Mouse (Mus musculus) left cerebral cortex, postnatal 14 days (tissue): ENCODE measurements around the gene Jmjd4. TPM values are rescaled to one million over a fixed set of nuclear protein-coding genes. Genes with fewer than 3 reads are reported as not detected.
A peak's percentile ranks its signal among the peaks of the same experiment; 100 is the strongest.

Experiments used
- DNase-seq, 2 experiments: peaks; one replicate each; pipeline ENCODE4 v3.0.0; 2021 to 2022; ENCODE audit warnings: low spot score in 2 of 2, mixed read lengths in 1 of 2
- intact Hi-C: fragments of 180-260 bp; cut with DNase I; formaldehyde crosslinking; loops from one replicate; pipeline ENCODE4 v1.15.1; 2025
- long read RNA-seq, 2 experiments: library from polyadenylated mRNA; stranded (forward); transcript quantifications; one replicate each; pipeline ENCODE4 v2.0.0; 2021
- total RNA-seq, 2 experiments: library from RNA; stranded (reverse); gene quantifications; 2 replicates each; pipeline ENCODE4 v1.2.3; 2021

Jmjd4 gene
- total RNA-seq, result 10 to 100 TPM; 30.7 to 32.7 TPM
- long read RNA-seq, experiment 1, full-length matches to known transcripts, result 2 of 7 reads
- long read RNA-seq, experiment 1, partial matches to known transcripts, result 3 of 7 reads
- long read RNA-seq, experiment 1, other reads (novel, unspliced or antisense), result 2 of 7 reads
- long read RNA-seq, experiment 2, full-length matches to known transcripts, result 5 of 12 reads
- long read RNA-seq, experiment 2, partial matches to known transcripts, result 0 of 12 reads
- long read RNA-seq, experiment 2, other reads (novel, unspliced or antisense), result 7 of 12 reads

GRCm38 (mm10) chr11:59449741-59450229 lies at the start of gene Jmjd4:
TSS of gene Jmjd4 (plus strand) at chr11:59450045.
- DNase-seq, result peak; percentile 94 to 95
- intact Hi-C loops, result no loop called here

GRCm38 (mm10) chr11:59400876-59401275 lies 49.0 kb upstream of the Jmjd4 start:
- DNase-seq, result no peak
- intact Hi-C loops, result no loop called here

- no peak for DNase-seq
- intact Hi-C loops, result no loop called here
Measured at GRCm38 (mm10) chr11:59405761-59406160, 44.1 kb upstream of the Jmjd4 start.

DNA sequence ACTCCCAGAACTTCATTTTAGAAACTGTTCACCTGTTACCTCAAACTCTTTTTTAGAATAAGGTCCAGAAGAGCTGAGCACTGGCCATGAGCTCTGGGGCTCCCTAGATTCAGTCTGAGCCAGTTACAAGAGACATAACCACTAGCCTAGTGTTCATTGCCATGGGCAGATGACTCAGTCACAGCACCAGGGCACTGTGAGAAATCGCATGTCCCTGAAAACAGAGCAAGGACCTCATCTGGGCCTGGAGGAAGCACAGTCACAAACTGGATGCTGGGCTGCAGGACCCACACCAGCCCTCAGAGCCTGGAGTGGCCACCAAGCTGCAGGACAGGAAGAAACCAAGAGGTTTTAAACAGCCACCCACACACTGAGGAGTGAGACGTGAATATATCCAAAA lies 39.0 kb upstream of the Jmjd4 start:
- intact Hi-C loops, result no loop called here
- no peak for DNase-seq

- intact Hi-C loops, result no loop called here
Measured at GRCm38 (mm10) chr11:59412058-59412457, 37.8 kb upstream of the Jmjd4 start.

DNA sequence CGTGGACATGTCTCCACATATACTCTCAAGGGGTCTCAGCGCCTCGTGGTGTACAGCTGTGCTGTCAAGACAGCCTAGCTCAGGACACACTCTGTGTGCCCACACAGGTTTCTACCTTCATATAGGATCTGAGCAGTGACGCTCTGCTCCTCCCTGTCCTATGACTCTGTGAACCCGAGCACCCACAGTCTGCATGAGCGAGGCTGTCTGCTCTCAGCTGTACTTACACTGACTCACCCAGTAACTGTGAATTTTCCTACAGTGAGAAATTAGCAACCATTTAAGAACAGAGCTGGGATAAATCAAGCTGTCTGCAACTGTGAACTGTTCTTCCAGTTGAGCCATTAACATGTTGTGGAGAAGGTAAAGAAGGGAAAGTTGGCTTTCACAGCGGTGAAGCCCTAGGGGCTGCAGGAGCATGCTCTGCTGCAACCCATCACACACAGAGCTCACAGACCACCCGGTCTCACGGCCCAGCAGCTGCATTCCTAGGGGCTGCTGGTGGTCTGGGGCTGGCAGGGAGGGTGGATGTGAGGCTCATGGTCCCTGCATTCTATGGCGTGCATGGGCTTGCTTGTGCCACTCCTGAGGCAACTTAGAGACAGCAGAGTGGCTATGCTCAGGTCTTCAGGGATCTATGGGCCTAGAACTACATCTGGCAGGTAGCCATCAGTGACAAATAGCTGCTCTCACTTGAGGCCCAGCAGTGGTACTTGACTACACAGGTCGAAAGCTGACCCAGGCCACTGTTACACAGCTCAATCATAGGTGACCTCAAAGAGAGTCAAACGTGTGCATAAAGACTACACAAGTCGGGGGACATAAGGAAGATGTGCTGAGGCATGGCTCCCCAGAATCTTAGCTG lies 36.6 kb upstream of the Jmjd4 start:
- DNase-seq, result peak in 1 of 2 experiments; percentile 39
- intact Hi-C loops, result no loop called here

More at GRCm38 (mm10) chr11:59412058-59412457, 37.8 kb upstream of the Jmjd4 start:
- DNase-seq, result no peak

DNA sequence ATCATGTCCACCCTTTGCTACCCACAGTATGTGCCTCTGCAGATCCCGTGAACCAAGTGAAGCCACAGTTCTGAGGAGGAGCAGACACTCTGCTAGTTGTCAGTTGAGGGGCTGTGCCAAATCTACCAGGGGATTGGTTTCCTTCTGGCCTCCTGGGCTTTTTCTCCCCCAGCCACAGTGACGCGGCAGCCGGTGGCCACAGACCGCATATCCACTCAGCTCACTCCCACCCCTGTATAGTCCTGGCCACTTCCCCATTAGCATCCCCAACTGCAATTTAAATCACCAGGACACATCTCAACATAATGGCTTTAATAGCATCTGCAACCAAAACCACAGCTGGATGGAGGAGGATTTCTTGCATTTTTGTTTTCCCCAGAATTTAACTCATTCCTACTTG lies 31.1 kb upstream of the Jmjd4 start:
- intact Hi-C loops, result no loop called here
- DNase-seq, result no peak

DNA sequence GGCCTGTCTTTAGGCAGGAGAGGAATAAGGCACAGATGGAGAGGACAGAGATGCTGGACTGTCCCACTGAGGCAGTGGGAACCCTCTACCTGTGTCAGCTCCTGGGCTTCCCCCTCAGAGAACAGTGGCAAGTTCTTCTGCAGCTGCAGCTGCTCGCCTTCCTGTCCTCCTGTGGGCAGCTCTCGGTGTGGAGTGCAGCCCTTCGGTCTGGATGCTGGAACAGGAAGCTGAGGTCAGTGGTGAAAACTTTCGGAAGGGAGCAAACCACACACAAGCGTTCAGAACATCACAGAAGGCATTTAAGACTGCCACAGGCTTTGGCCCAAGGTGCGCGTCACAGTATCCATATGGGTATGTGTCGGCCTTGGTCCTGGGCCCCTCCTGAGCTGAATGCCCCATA lies 28.4 kb upstream of the Jmjd4 start:
- no peak for DNase-seq
- intact Hi-C loops, result no loop called here

DNA sequence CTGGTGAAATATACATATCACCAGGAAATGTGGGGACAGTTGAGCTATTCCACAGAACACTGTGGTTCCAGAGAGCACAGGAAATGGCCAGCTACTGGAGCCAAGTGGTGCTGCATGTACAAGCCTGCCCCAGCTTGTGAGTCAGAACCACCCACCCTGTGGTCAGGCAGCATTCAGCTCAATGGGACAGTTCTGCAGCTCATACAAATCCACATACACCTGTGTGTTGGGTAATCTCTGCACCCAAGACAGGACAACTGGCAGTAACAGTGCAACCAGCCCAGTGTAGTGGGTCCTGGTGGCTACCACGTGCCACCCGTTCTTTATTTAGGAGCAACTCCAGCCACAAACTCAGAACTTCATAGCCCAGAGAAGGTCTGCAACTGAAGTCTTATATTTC lies 27.9 kb upstream of the Jmjd4 start:
- no peak for DNase-seq
- intact Hi-C loops, result no loop called here

DNA sequence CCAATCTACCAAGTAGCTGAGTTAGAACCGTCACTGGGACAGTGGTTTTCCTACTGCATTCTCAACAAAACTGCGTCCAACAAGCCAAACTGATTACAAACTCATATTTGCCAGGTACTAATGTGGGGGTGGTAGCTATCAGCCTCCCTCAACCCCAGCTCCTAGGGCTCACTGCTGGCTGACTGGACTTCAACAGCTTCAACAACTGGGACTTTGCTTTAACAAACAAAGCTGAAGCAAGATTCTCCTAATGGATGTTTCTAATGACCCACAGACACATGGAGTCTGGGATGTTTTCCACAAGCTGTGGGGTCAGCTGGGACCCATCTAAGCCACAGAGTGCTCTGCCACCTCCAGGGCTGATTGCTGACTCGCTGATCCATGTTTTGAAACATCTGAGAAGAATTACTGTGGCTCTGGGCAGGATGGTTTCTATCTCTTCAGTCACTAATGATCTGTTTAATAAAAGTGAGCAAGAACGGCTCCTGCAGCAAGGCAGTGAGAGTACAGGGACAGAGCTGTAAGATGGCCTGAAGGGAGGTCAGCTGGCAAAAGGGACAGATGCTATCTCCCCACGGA lies 26.7 kb upstream of the Jmjd4 start:
- DNase-seq, result no peak
- intact Hi-C loops, result no loop called here

DNA sequence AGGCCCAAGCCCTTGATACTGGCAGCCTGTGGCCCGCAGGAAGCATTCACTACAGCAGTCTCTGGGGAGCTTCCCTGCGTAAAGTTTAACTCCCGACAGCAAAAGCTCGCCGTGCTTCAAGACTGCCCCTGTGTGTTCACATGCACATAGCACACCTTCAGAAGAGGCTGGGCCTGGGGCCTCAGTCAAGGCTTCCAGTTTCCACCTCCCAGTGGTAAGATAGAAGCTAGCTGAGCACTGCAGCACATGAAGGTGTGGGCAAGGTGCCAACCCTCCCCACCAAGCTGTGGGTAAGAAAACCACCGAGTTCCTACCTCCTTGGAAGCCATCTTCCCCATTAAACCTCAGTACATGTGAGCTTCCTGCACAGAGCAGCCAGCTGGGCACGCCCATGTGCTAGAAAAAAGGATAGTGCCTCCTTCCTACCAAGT lies 24.2 kb upstream of the Jmjd4 start:
- DNase-seq, result peak; percentile 57 to 65
- intact Hi-C loops, result no loop called here

DNA sequence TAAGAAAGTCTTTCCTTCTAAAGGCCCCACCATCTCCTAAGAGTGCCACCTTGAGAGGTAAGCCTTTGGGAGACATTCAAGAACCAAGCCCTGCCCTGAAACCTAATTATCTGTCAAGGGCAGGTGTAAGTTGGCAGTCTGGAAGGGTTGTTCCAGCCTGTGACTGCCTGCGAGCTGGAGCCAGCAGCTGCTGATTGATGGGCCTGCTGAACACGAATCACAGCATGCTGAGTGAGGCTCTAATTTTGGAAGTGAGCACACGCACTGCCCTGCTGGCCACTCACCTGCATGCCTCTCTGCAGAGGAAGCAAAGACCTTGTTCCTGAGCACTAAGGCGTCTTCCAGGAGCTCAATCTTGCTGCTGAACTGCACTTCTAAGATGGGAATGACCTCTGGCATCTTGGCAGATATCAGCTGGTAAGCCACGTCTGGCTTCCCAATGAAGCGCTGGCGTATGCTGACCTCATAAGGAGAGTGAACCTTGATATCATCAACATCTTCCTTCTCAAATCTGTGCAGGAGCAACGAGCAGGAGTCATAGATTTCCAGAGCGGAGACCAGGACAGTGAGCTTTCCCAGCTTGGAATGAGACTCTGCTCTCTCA lies 21.7 kb upstream of the Jmjd4 start:
- DNase-seq, result no peak
- intact Hi-C loops, result no loop called here

GRCm38 (mm10) chr11:59429959-59430358 lies 19.9 kb upstream of the Jmjd4 start:
- intact Hi-C loops, result no loop called here
- no peak for DNase-seq

DNA sequence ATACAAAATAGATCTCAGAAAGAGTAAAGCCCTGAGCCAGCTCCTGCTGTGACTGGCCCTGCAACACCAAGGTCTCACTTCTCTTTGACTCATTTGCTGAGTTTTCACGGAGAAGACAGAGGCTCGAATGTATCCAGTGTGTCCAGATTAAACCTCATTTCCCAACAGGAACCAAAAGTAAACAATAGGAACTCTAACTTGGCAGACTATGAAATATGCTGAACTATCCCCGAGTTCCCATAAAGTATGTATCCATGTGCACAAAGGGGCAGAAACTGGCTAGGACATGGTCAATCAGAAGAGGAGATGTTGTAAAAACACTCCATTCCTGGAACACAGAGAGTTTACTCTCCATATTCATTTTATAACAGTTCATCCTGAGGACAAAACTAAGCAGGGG lies 17.6 kb upstream of the Jmjd4 start:
- intact Hi-C loops, result no loop called here
- DNase-seq, result no peak

DNA sequence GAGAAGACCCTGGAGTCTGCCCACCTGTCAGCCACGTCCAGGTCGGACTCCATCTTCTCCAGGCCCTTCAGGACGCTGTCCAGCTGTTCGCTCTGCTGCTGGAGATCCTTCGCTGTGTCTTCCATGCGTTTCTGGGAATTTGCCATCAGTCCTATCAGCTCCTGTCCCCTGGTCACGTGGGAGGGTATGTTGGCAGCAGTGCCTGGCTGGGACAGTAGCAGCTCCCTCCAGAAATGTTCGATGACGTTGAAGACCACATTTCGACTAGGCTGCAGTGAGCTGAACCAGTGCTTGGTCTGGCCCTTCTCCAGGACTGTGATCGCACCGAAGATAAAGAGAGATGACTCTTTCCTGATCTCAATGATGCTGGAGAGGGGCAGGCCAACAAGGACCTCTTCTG lies 11.9 kb upstream of the Jmjd4 start:
- DNase-seq, result no peak
- intact Hi-C loops, result no loop called here

DNA sequence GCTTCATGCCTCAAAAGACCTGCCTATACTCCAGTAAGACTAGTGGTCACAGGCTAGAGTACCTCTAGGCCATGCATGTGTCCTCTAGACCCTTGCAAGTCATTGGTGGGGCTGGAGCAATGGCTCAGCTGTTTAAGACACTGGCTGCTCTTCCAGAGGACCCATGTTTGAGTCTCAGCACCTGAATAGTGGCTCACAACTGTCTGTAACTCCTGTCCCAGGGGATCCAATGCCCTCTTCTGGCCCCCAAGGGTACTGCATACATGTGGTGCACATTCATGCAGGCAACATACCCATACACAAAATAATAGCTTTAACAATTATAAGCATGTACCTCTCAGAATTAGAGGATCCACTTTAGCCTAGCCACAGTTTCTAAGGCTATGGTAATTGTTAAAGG lies 6.7 kb upstream of the Jmjd4 start:
- intact Hi-C loops, result no loop called here
- DNase-seq, result no peak

DNA sequence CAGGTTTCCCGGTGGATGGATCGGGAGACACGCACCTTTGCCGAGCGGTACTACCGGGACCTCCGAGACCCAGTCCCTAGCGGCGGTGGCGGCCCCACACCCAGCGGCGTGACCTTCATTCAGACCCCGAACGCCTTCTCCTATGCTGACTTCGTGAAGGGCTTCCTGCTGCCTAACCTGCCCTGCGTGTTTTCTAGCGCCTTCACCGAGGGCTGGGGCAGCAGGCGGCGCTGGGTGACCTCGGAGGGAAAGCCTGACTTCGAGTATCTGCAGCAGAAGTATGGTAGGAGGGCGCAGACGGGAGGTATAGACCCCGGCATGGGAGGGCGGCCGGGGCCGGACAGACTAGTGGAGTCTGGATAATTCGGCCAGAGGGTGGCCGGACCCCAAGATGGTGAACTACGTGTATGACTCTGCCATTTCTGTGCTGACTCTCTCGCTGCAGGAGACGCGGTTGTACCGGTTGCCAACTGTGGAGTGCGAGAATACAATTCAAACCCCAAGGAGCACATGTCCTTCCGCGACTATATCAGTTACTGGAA lies 456 bp downstream of the Jmjd4 start:
- DNase-seq, result peak; percentile 28 to 46
- intact Hi-C loops, result no loop called here

- no peak for DNase-seq
- intact Hi-C loops, result no loop called here
Measured at GRCm38 (mm10) chr11:59451086-59451485, 1.2 kb downstream of the Jmjd4 start, which contains the start of gene Snap47. TSS of gene Snap47 (minus strand) at chr11:59451186.

DNA sequence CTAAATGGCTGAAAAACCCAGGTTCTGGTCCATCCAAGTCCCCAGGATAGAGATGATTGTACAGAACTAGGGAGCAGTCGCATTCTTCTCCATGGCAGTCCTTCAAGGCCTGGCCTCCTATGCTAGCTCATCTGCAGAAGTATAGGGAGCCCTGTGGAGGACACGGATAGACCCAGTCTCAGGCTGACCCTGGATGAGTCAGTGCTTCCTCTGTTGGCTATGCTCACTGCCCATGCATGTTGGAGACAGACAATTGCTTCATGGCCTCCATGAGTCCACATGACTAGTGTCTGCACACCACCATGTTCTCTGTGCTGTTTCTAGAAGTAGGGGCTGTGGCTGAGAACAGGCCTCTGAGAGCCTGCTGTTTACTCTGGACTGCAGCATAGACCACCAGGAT lies 6.5 kb downstream of the Jmjd4 start:
- intact Hi-C loops, result no loop called here
- no peak for DNase-seq

- intact Hi-C loops, result no loop called here
- no peak for DNase-seq
Measured at GRCm38 (mm10) chr11:59456891-59457290, 7.0 kb downstream of the Jmjd4 start.
